Mouse (Mus musculus): Measurements from ENCODE around the gene Icmt.
A peak's percentile ranks its signal among the peaks of the same experiment; 100 is the strongest.

DNA sequence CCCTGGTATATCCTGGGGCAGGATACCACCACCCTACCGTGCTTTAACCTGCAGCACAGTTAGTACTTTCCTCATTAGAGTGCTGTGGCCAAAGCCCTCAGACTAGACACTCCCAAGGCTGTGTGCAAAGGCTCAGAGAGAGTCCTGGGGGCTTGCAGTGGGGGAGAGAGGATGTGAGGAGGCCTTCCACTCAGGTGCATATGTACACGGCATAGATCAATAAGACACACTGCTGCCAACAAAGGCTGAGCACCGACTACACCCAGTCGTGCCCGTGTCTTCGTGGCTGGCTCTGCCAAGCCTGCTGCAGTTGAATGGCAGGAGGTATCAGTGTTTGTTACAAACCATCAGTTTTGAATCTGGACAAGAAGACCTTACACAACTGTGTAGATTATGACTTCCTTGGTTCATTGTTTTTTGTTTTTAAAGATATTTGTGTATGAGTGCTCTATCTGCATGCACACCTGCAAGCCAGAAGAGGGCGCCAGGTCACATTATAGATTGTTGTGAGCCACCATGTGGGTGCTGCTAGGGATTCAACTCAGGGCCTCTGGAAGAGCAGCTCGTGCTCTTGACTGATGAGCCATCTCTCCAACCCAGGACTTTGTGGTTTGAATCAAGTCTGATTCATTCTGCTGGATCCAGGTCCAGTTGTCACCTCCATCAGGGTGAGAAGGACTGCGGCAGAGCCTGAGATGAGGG lies 32.0 kb upstream of the Icmt start:
- no peak for TF ChIP-seq NRF1 (IDR thresholded peaks at IDR 0.05; ENCODE audit: insufficient read depth, low read depth, low read length, poor library complexity, severe bottlenecking)
- TF ChIP-seq CTCF (IDR thresholded peaks at IDR 0.05 in 2 of 3, conservative IDR thresholded peaks at IDR 0.05 in 1 of 3; ENCODE audit: control insufficient read depth in 1 of 3, insufficient read depth in 1 of 3, low read depth in 2 of 3, low read length in 3 of 3, poor library complexity in 1 of 3, severe bottlenecking in 1 of 3): peak; percentile 59 to 67 (median 65)
- TF ChIP-seq CHD1 (IDR thresholded peaks at IDR 0.05; ENCODE audit: low read depth, low read length): no peak
- TF ChIP-seq RAD21 (IDR thresholded peaks at IDR 0.05; ENCODE audit: low read depth, low read length): peak; percentile 26
- TF ChIP-seq RCOR1 (IDR thresholded peaks at IDR 0.05; ENCODE audit: low read depth, low read length): no peak
- no peak for TF ChIP-seq NELFE (IDR thresholded peaks at IDR 0.05; ENCODE audit: low read depth, low read length)

Data from MEL (cell line).